Mouse (Mus musculus) CD4-positive naive resting alpha-beta T cell, adult 76 days (primary cell): ENCODE data around the gene Ugt3a1. TPM values are rescaled to one million over a fixed set of nuclear protein-coding genes. Genes with fewer than 3 reads are reported as not detected.

Experiments used
- total RNA-seq: library from RNA; stranded (reverse); gene quantifications from one replicate; pipeline ENCODE4 v1.2.4, GENCODE M21; 2023

Gene Ugt3a1
- total RNA-seq = not detected

GRCm38 (mm10) chr15:9276838-9277295, at the start of gene Ugt3a1:
Ugt3a1 (plus strand) TSS chr15:9276888.

GRCm38 (mm10) chr15:9335341-9335740, 58.7 kb downstream of the Ugt3a1 start, which contains the start of gene Ugt3a2:
Ugt3a2 (plus strand) TSS chr15:9335550.

Other genes starting within 250 kb of the Ugt3a1 start
- 16.8 TPM for gene Nadk2, start 205.6 kb upstream of the Ugt3a1 start, total RNA-seq
- gene Lmbrd2, start 136.3 kb upstream of the Ugt3a1 start, total RNA-seq = 13.5 TPM
- 5.4 TPM for gene Skp2, start 121.5 kb upstream of the Ugt3a1 start, total RNA-seq
- not detected for gene Ugt3a2, start 58.7 kb downstream of the Ugt3a1 start, total RNA-seq
- 0.82 TPM for gene Capsl, start 159.1 kb downstream of the Ugt3a1 start, total RNA-seq